8 mouse cellular contexts compared by ENCODE assay signal in genomic region chr3:28264841-28265150, GRCm38 (mm10). TPM values are rescaled to one million over a fixed set of nuclear protein-coding genes. Genes with fewer than 3 reads are reported as not detected.
DNase-seq lines count a peak whose midpoint lies in the region; ATAC-seq and TF ChIP-seq lines count a peak whose summit lies in the region.

No protein-coding gene starts in this region.

- H3K4me1 ChIP-seq in forebrain, embryonic 11.5 days (replicated peaks; ENCODE audit: control insufficient read depth, insufficient read depth, low read length): peaks cover 12% of the 10 kb centered on the region; the same call in 1 of the 2 replicates
- H3K4me1 ChIP-seq in limb, embryonic 10.5 days: peaks cover 33% of the 10 kb centered on the region
- peaks cover 41% of the 10 kb centered on the region for H3K4me1 ChIP-seq in neural tube, embryonic 15.5 days

- H3K36me3 ChIP-seq in forebrain, embryonic 11.5 days (ENCODE audit: control insufficient read depth, insufficient read depth, low read length): no peaks in the 10 kb centered on the region
- no peaks in the 10 kb centered on the region for H3K36me3 ChIP-seq in limb, embryonic 10.5 days
- no peaks in the 10 kb centered on the region for H3K36me3 ChIP-seq in neural tube, embryonic 15.5 days

- peak overlapping the region; percentile 83 for H3K27ac ChIP-seq in left cerebral cortex, adult 2 months
- H3K27ac ChIP-seq in forebrain, embryonic 11.5 days (ENCODE audit: low read depth, low read length): no peak overlapping the region
- no peak overlapping the region for H3K27ac ChIP-seq in limb, embryonic 10.5 days
- peak overlapping the region; percentile 93 for H3K27ac ChIP-seq in neural tube, embryonic 15.5 days (replicated peaks)

- no peak for ATAC-seq in forebrain, embryonic 11.5 days (replicated peaks; ENCODE audit: low FRiP score)
- ATAC-seq in neural tube, embryonic 15.5 days (ENCODE audit: low FRiP score): no peak

- peak overlapping the region; percentile 44 for H3K9ac ChIP-seq in forebrain, embryonic 11.5 days (ENCODE audit: low read length)
- peak overlapping the region; percentile 93 for H3K9ac ChIP-seq in neural tube, embryonic 15.5 days (replicated peaks)

- WGBS in forebrain, embryonic 11.5 days: 17% methylated on average over 5 of the region's 5 CpGs
- WGBS in limb, embryonic 10.5 days: 29% methylated on average over 5 of the region's 5 CpGs
- 17% methylated on average over 5 of the region's 5 CpGs for WGBS in neural tube, embryonic 15.5 days

- peak overlapping the region; percentile 72 for H3K4me2 ChIP-seq in forebrain, embryonic 11.5 days (ENCODE audit: low read depth, low read length, severe bottlenecking)
- peak overlapping the region; percentile 87 for H3K4me2 ChIP-seq in neural tube, embryonic 15.5 days

- intact Hi-C loops in left cerebral cortex, adult 2 months (cut with DNase I): loop anchor here (2.0 to 5.0 kb wide), 4 partner anchors 68 to 483 kb away; no protein-coding TSS in a partner anchor

- peaks cover 3% of the 10 kb centered on the region; the same call in 1 of the 2 replicates for H3K27me3 ChIP-seq in forebrain, embryonic 11.5 days (ENCODE audit: control insufficient read depth, insufficient read depth, low read length)
- H3K27me3 ChIP-seq in limb, embryonic 10.5 days (ENCODE audit: low read depth, poor library complexity, severe bottlenecking): peaks cover 43% of the 10 kb centered on the region
- H3K27me3 ChIP-seq in neural tube, embryonic 15.5 days (replicated peaks): no peaks in the 10 kb centered on the region

- no peaks in the 10 kb centered on the region for H3K9me3 ChIP-seq in forebrain, embryonic 11.5 days (ENCODE audit: control insufficient read depth, low read length)
- no peaks in the 10 kb centered on the region for H3K9me3 ChIP-seq in limb, embryonic 10.5 days (replicated peaks)
- no peaks in the 10 kb centered on the region for H3K9me3 ChIP-seq in neural tube, embryonic 15.5 days (replicated peaks)

- H3K4me3 ChIP-seq in left cerebral cortex, adult 2 months: peak overlapping the region; percentile 79
- H3K4me3 ChIP-seq in forebrain, embryonic 11.5 days (ENCODE audit: low read depth, low read length): peak overlapping the region; percentile 70
- H3K4me3 ChIP-seq in limb, embryonic 10.5 days: peak overlapping the region; percentile 65
- peak overlapping the region; percentile 58 for H3K4me3 ChIP-seq in neural tube, embryonic 15.5 days (replicated peaks)

- no peak for TF ChIP-seq CTCF in left cerebral cortex, adult 2 months (IDR thresholded peaks at IDR 0.05)

- no peak for DNase-seq in left cerebral cortex, adult 2 months (ENCODE audit: extremely low spot score in 1 of 2, low spot score in 2 of 2)
- no peak for DNase-seq in left cerebral cortex, adult 9 months (ENCODE audit: low spot score in 2 of 2)
- no peak for DNase-seq in forebrain, embryonic 11.5 days (ENCODE audit: low spot score)
- no peak for DNase-seq in limb, embryonic 10.5 days (ENCODE audit: low spot score)
- DNase-seq in spleen, postnatal 10 days (ENCODE audit: low spot score in 2 of 2): no peak
- no peak for DNase-seq in cerebellum, postnatal 4 days (ENCODE audit: low spot score in 2 of 2)
- no peak for DNase-seq in MN1 (ENCODE audit: low spot score)

RNA-seq across cellular contexts. Expression of gene Tnik, which starts 1.8 kb away (rescaled TPM):
- total RNA-seq in left cerebral cortex, adult 2 months (2021): 100 to 1,000 TPM; 205 to 221 TPM
- 21.7 and 26.2 TPM in 2 replicates for polyA plus RNA-seq in forebrain, embryonic 11.5 days (2014; fragmentation: Nextera tagmentation; extraction: Ambion mirVana)
- 1.9 and 2.6 TPM in 2 replicates for polyA plus RNA-seq in limb, embryonic 10.5 days (2016; fragmentation: Nextera tagmentation; extraction: Ambion mirVana)
- 52.8 and 67.3 TPM in 2 replicates for polyA plus RNA-seq in neural tube, embryonic 15.5 days (2015; fragmentation: Nextera tagmentation; extraction: Ambion mirVana)

Comparison
In these comparisons a context has a peak if more than half of its experiments do, and no peak if none do; other contexts are left out.
1. H3K27ac ChIP-seq: peak in left cerebral cortex, adult 2 months (single experiment) and neural tube, embryonic 15.5 days (single experiment); none in forebrain, embryonic 11.5 days (single experiment) and limb, embryonic 10.5 days (single experiment).
2. Peak in every context shown above with its lines, with median percentiles within 50 percentile points of each other: H3K4me3 ChIP-seq.